Mouse (Mus musculus) MEL (cell line): Measurements from ENCODE around the gene Fhl1. TPM values are rescaled to one million over a fixed set of nuclear protein-coding genes. Genes with fewer than 3 reads are reported as not detected.

Experiments used
- DNase-seq: peaks from one replicate; pipeline ENCODE4 v3.0.0; 2011; ENCODE audit warnings: low read depth, low spot score
- H3K27ac ChIP-seq: 2 replicates; pipeline ENCODE4 v1.5.1; 2012; ENCODE audit warnings: low read depth, mild to moderate bottlenecking, control low read depth, low read length, moderate library complexity; ENCODE audit not compliant: control insufficient read depth
- H3K27me3 ChIP-seq, 2 experiments: fragments of 150-350 bp in 1 of 2; sonication (generic) in 1 of 2; 2 replicates each; pipeline ENCODE4 v1.6.1; 2012; ENCODE audit warnings: low read length in 2 of 2, mild to moderate bottlenecking in 2 of 2, improper control_type of control experiment in 1 of 2, moderate library complexity in 1 of 2; ENCODE audit not compliant: insufficient read depth in 2 of 2, control insufficient read depth in 1 of 2
- H3K36me3 ChIP-seq, 2 experiments: 2 replicates each; pipeline ENCODE4 v1.6.1; 2012 to 2014; ENCODE audit warnings: low read length in 2 of 2, improper control_type of control experiment in 1 of 2, inconsistent platforms in 1 of 2, mild to moderate bottlenecking in 1 of 2; ENCODE audit not compliant: insufficient read depth in 2 of 2, control insufficient read depth in 1 of 2
- H3K4me1 ChIP-seq, 2 experiments: fragments of 150-350 bp in 1 of 2; sonication (generic) in 1 of 2; 2 replicates each; pipeline ENCODE4 v1.6.1; 2012; ENCODE audit warnings: low read length in 2 of 2, improper control_type of control experiment in 1 of 2, mild to moderate bottlenecking in 1 of 2; ENCODE audit not compliant: insufficient read depth in 2 of 2, control insufficient read depth in 1 of 2
- H3K4me3 ChIP-seq, 2 experiments: fragments of 150-350 bp in 1 of 2; sonication (generic) in 1 of 2; 2 replicates each; pipeline ENCODE4 v1.5.1; 2012; ENCODE audit warnings: low read depth in 2 of 2, low read length in 2 of 2, mild to moderate bottlenecking in 2 of 2, moderate library complexity in 2 of 2, control low read depth in 1 of 2, improper control_type of control experiment in 1 of 2; ENCODE audit not compliant: control insufficient read depth in 1 of 2, insufficient read depth in 1 of 2
- H3K79me2 ChIP-seq: 2 replicates; pipeline ENCODE4 v1.6.1; 2012; ENCODE audit warnings: mild to moderate bottlenecking, low read length, moderate library complexity; ENCODE audit not compliant: control insufficient read depth, poor library complexity, insufficient read depth
- H3K9ac ChIP-seq: 2 replicates; pipeline ENCODE4 v1.6.1; 2012; ENCODE audit warnings: low read depth, mild to moderate bottlenecking, control low read depth, low read length, moderate library complexity; ENCODE audit not compliant: control insufficient read depth, poor library complexity, severe bottlenecking
- H3K9me3 ChIP-seq: fragments of 150-350 bp; sonication (generic); replicated peaks from 2 replicates; pipeline ENCODE4 v1.6.1; 2012; ENCODE audit warnings: mild to moderate bottlenecking, low read length, improper control_type of control experiment, moderate library complexity; ENCODE audit not compliant: insufficient read depth
- CHD1 ChIP-seq: IDR thresholded peaks from 2 replicates; pipeline ENCODE4 v1.6.1; 2012; ENCODE audit warnings: low read depth, mild to moderate bottlenecking, inconsistent platforms, low read length, improper control_type of control experiment
- CHD2 ChIP-seq: IDR thresholded peaks from 2 replicates; pipeline ENCODE4 v1.6.1; 2011; ENCODE audit warnings: low read length, improper control_type of control experiment
- E2F4 ChIP-seq: IDR thresholded peaks from 2 replicates; pipeline ENCODE4 v1.6.1; 2011; ENCODE audit warnings: low read depth, low read length, improper control_type of control experiment, borderline replicate concordance
- ELF1 ChIP-seq: IDR thresholded peaks from 2 replicates; pipeline ENCODE4 v1.6.1; 2014; ENCODE audit warnings: low read depth, mild to moderate bottlenecking, inconsistent platforms, low read length, improper control_type of control experiment, moderate library complexity
- EP300 ChIP-seq, 2 experiments: IDR thresholded peaks; 2 replicates each; pipeline ENCODE4 v1.6.1; 2011; ENCODE audit warnings: improper control_type of control experiment in 2 of 2, low read length in 2 of 2, low read depth in 1 of 2, mild to moderate bottlenecking in 1 of 2
- ETS1 ChIP-seq: IDR thresholded peaks from 2 replicates; pipeline ENCODE4 v1.6.1; 2012; ENCODE audit warnings: low read depth, mild to moderate bottlenecking, inconsistent platforms, low read length, improper control_type of control experiment, moderate library complexity
- GABPA ChIP-seq: IDR thresholded peaks from 2 replicates; pipeline ENCODE4 v1.6.1; 2012; ENCODE audit warnings: low read depth, mild to moderate bottlenecking, inconsistent platforms, low read length, improper control_type of control experiment, moderate library complexity
- GATA1 ChIP-seq: IDR thresholded peaks from 2 replicates; pipeline ENCODE4 v1.6.1; 2011; ENCODE audit warnings: low read depth, low read length, improper control_type of control experiment
- HCFC1 ChIP-seq: IDR thresholded peaks from 2 replicates; pipeline ENCODE4 v1.6.1; 2012; ENCODE audit warnings: low read depth, mild to moderate bottlenecking, inconsistent platforms, low read length, improper control_type of control experiment, moderate library complexity
- MAFK ChIP-seq: IDR thresholded peaks from 2 replicates; pipeline ENCODE4 v1.6.1; 2011; ENCODE audit warnings: low read depth, mild to moderate bottlenecking, low read length, improper control_type of control experiment, borderline replicate concordance
- MAX ChIP-seq: IDR thresholded peaks from 2 replicates; pipeline ENCODE4 v1.6.1; 2011; ENCODE audit warnings: low read length, improper control_type of control experiment
- MAZ ChIP-seq: IDR thresholded peaks from 2 replicates; pipeline ENCODE4 v1.6.1; 2012; ENCODE audit warnings: low read depth, mild to moderate bottlenecking, inconsistent platforms, low read length, improper control_type of control experiment
- MEF2A ChIP-seq: IDR thresholded peaks from 2 replicates; pipeline ENCODE4 v1.6.1; 2014; ENCODE audit warnings: low read depth, mild to moderate bottlenecking, inconsistent platforms, low read length, improper control_type of control experiment; ENCODE audit not compliant: poor library complexity, insufficient replicate concordance, severe bottlenecking; ENCODE audit errors: extremely low read depth
- MYB ChIP-seq: IDR thresholded peaks from 2 replicates; pipeline ENCODE4 v1.6.1; 2011; ENCODE audit warnings: mild to moderate bottlenecking, low read depth, low read length, improper control_type of control experiment
- NELFE ChIP-seq: IDR thresholded peaks from 2 replicates; pipeline ENCODE4 v1.6.1; 2011; ENCODE audit warnings: low read depth, low read length, improper control_type of control experiment
- NRF1 ChIP-seq: IDR thresholded peaks from 2 replicates; pipeline ENCODE4 v1.6.1; 2014; ENCODE audit warnings: low read depth, mild to moderate bottlenecking, inconsistent platforms, low read length, improper control_type of control experiment, moderate library complexity; ENCODE audit not compliant: poor library complexity, insufficient read depth, severe bottlenecking
- POLR2AphosphoS2 ChIP-seq: IDR thresholded peaks from 2 replicates; pipeline ENCODE4 v1.6.1; 2011; ENCODE audit warnings: low read length, improper control_type of control experiment
- TBP ChIP-seq: IDR thresholded peaks from 2 replicates; pipeline ENCODE4 v1.8.0; 2011; ENCODE audit warnings: low read depth, low read length, improper control_type of control experiment
- USF1 ChIP-seq: IDR thresholded peaks from 2 replicates; pipeline ENCODE4 v1.6.1; 2014; ENCODE audit warnings: low read depth, mild to moderate bottlenecking, inconsistent platforms, low read length, improper control_type of control experiment, moderate library complexity
- ZC3H11A ChIP-seq: IDR thresholded peaks from 2 replicates; pipeline ENCODE4 v1.6.1; 2012; ENCODE audit warnings: low read depth, mild to moderate bottlenecking, inconsistent platforms, low read length, improper control_type of control experiment
- ZKSCAN1 ChIP-seq: IDR thresholded peaks from 2 replicates; pipeline ENCODE4 v1.6.1; 2012; ENCODE audit warnings: low read depth, mild to moderate bottlenecking, inconsistent platforms, low read length, improper control_type of control experiment, moderate library complexity
- ZMIZ1 ChIP-seq: IDR thresholded peaks from 2 replicates; pipeline ENCODE4 v1.6.1; 2012; ENCODE audit warnings: low read depth, mild to moderate bottlenecking, inconsistent platforms, low read length, improper control_type of control experiment, moderate library complexity
- ZNF384 ChIP-seq: IDR thresholded peaks from 2 replicates; pipeline ENCODE4 v1.6.1; 2012; ENCODE audit warnings: low read depth, mild to moderate bottlenecking, inconsistent platforms, low read length, improper control_type of control experiment
- polyA plus RNA-seq, 2 experiments: library from polyadenylated mRNA; stranded (reverse) in 1 of 2; unstranded in 1 of 2; fragments of >175 nt in 1 of 2; fragments of >200 nt in 1 of 2; gene quantifications; 2 replicates each; pipeline versions ENCODE4 v1.2.1 to v1.2.4; 2012; ENCODE audit warnings: low replicate concordance in 2 of 2, low read depth in 1 of 2; ENCODE audit not compliant: insufficient read length in 2 of 2, insufficient read depth in 1 of 2, missing spikeins in 1 of 2
- total RNA-seq: library from RNA; depleted of rRNA; stranded (reverse); fragments of 300-350 nt; gene quantifications from 2 replicates; pipeline ENCODE4 v1.2.3, GENCODE M21; 2012

The Fhl1 gene
- total and polyA plus RNA-seq, 3 experiments = not detected

DNA sequence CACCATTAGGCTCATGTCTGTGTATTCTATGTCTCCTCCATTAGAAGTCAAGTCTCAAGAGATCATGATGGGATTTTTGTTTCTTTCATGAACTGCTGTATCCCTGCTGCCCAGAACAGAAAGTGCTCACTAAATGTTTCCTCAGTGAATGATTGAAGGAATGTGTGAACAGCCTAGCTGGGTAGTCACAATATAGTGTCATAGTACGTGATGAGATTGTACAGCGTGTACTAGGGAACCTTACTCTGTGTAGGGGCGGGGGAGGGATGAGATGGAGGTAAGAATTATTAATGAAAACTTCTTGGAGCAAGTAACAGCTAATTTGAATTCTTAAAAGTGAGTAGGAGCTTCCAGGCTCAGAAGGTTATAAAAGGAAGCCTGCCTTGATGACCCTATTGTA, 30.3 kb upstream of the Fhl1 start:
- TF ChIP-seq POLR2AphosphoS2 (no peak), CHD1 (no peak), TBP (no peak), USF1 (no peak), MEF2A (no peak), MAX (no peak), EP300 (IDR thresholded peaks at IDR 0.05; ENCODE audit: low read depth in 1 of 2, low read length in 2 of 2) (no peak), GATA1 (no peak), ETS1 (no peak)
- TF ChIP-seq, all 39 proteins: peak for 0
- Histone ChIP-seq H3K4me3 (no peak overlapping the region), H3K27ac (no peak overlapping the region), H3K9me3 (no peaks in the 10 kb centered on the region), H3K36me3 (no peaks in the 10 kb centered on the region), H3K4me1 (no peaks in the 10 kb centered on the region), H3K79me2 (no peaks in the 10 kb centered on the region), H3K27me3 (no peaks in the 10 kb centered on the region), H3K9ac (no peak overlapping the region)
- DNase-seq = no peak

- TF ChIP-seq ZNF384 (no peak), ZC3H11A (no peak), MYB (no peak), EP300 (IDR thresholded peaks at IDR 0.05; ENCODE audit: low read depth in 1 of 2, low read length in 2 of 2) (no peak), MAZ (no peak), E2F4 (no peak), NRF1 (no peak), ELF1 (no peak), MEF2A (no peak), GABPA (no peak), ZKSCAN1 (no peak), ETS1 (no peak), HCFC1 (no peak), MAFK (no peak), CHD1 (no peak), ZMIZ1 (no peak), CHD2 (no peak), NELFE (no peak)
- Histone ChIP-seq H3K27me3 (no peaks in the 10 kb centered on the region), H3K9me3 (no peaks in the 10 kb centered on the region), H3K4me1 (no peaks in the 10 kb centered on the region), H3K4me3 (no peak overlapping the region), H3K9ac (no peak overlapping the region), H3K27ac (no peak overlapping the region), H3K79me2 (no peaks in the 10 kb centered on the region), H3K36me3 (no peaks in the 10 kb centered on the region)
- DNase-seq = no peak
Observed at GRCm38 (mm10) chrX:56703965-56704562, 27.5 kb upstream of the Fhl1 start.
